Mouse (Mus musculus) heart, postnatal 0 days (tissue): Measurements from ENCODE around the gene Kifc5b.
A peak's percentile ranks its signal among the peaks of the same experiment; 100 is the strongest.

Experiments
- CTCF ChIP-seq: IDR thresholded peaks from 2 replicates; pipeline ENCODE4 v1.5.1; 2016; ENCODE audit warnings: antibody characterized with exemption, control low read depth, low read depth
- EP300 ChIP-seq: IDR thresholded peaks from 2 replicates; pipeline ENCODE4 v1.6.1; 2016; ENCODE audit warnings: antibody characterized with exemption, low read depth

- TF ChIP-seq CTCF (peak; percentile 40), EP300 (no peak)
These were observed 32.2 kb downstream of the Kifc5b start for GRCm38 (mm10) chr17:26949051-26949577.
